Mouse (Mus musculus) C2C12 (cell line): ENCODE measurements at regions not wholly inside any gene's neighbourhood (a gene's known extent, or its start where the extent isn't known, plus 50 kb on each side); places are given as distances from the start of the nearest gene placed in this dataset.

Experiments used
- CTCF ChIP-seq: IDR thresholded peaks from one replicate; pipeline ENCODE4 v1.5.1; 2011; ENCODE audit not compliant: control insufficient read depth, insufficient read depth, insufficient read length
- FOSL1 ChIP-seq: IDR thresholded peaks from one replicate; pipeline ENCODE4 v1.8.0; 2011; ENCODE audit warnings: mild to moderate bottlenecking, low read length; ENCODE audit not compliant: poor library complexity, insufficient read depth, severe bottlenecking
- MAX ChIP-seq: IDR thresholded peaks from one replicate; pipeline ENCODE4 v1.6.1; 2011; ENCODE audit warnings: mild to moderate bottlenecking, control low read depth
- MYOD1 ChIP-seq: IDR thresholded peaks from one replicate; pipeline ENCODE4 v1.6.1; 2011; ENCODE audit warnings: low read depth; ENCODE audit not compliant: control insufficient read depth, insufficient read length
- MYOG ChIP-seq: IDR thresholded peaks from one replicate; pipeline ENCODE4 v1.6.1; 2011; ENCODE audit not compliant: control insufficient read depth, insufficient read length; ENCODE audit errors: extremely low read depth
- USF1 ChIP-seq: IDR thresholded peaks from one replicate; pipeline ENCODE4 v1.6.1; 2011; ENCODE audit warnings: low read depth, mild to moderate bottlenecking, control low read depth, moderate library complexity

DNA sequence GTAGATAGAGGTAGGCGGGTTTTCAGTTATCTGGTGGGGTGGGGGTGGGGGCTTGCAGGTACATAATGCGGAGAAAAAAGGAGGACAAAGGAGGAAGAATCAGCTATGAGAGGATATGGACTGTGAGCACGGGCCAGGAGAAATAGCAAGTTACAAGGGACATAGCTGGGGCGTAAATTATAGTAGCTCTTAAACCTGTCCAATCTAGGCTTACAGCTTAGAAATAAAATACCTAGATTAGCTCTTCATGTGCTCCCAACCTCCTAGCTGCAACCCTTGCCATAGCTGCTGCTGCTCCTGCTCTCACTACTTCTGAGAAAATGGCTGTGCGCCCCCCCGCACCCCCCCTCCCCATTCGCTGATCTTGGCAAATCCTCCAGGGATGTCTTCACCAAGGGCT lies 161.0 kb downstream of the AI429214 start:
- no peak for TF ChIP-seq MYOD1
- TF ChIP-seq CTCF, result no peak
- no peak for TF ChIP-seq MAX
- TF ChIP-seq USF1, result no peak
- no peak for TF ChIP-seq MYOG
- TF ChIP-seq FOSL1, result no peak
